Mouse (Mus musculus) C2C12 (cell line): ENCODE measurements around the gene Spef2. TPM values are rescaled to one million over a fixed set of nuclear protein-coding genes. Genes with fewer than 3 reads are reported as not detected.

ENCODE experiments used
- H3K27me3 ChIP-seq: one replicate; pipeline ENCODE4 v1.6.1; 2011; ENCODE audit not compliant: control insufficient read depth, insufficient read depth, insufficient read length
- H3K36me3 ChIP-seq: one replicate; pipeline ENCODE4 v1.6.1; 2011; ENCODE audit not compliant: control insufficient read depth, insufficient read depth
- H3K4me3 ChIP-seq: one replicate; pipeline ENCODE4 v1.5.1; 2011; ENCODE audit warnings: mild to moderate bottlenecking, control low read depth; ENCODE audit not compliant: poor library complexity, insufficient read depth, severe bottlenecking
- H3K79me2 ChIP-seq: one replicate; pipeline ENCODE4 v1.6.1; 2011; ENCODE audit not compliant: control insufficient read depth, insufficient read depth
- H3K79me3 ChIP-seq: one replicate; pipeline ENCODE4 v1.6.1; 2011; ENCODE audit warnings: low read depth, control low read depth
- H3ac ChIP-seq: one replicate; pipeline ENCODE3; 2011; ENCODE audit warnings: low read depth; ENCODE audit not compliant: control insufficient read depth, insufficient read length
- CEBPB ChIP-seq: IDR thresholded peaks from one replicate; pipeline ENCODE4 v1.6.1; 2011; ENCODE audit warnings: low read depth, mild to moderate bottlenecking, control low read depth, moderate library complexity
- CTCF ChIP-seq: IDR thresholded peaks from one replicate; pipeline ENCODE4 v1.5.1; 2011; ENCODE audit not compliant: control insufficient read depth, insufficient read depth, insufficient read length
- FOSL1 ChIP-seq: IDR thresholded peaks from one replicate; pipeline ENCODE4 v1.8.0; 2011; ENCODE audit warnings: mild to moderate bottlenecking, low read length; ENCODE audit not compliant: poor library complexity, insufficient read depth, severe bottlenecking
- MAX ChIP-seq: IDR thresholded peaks from one replicate; pipeline ENCODE4 v1.6.1; 2011; ENCODE audit warnings: mild to moderate bottlenecking, control low read depth
- MYOD1 ChIP-seq: IDR thresholded peaks from one replicate; pipeline ENCODE4 v1.6.1; 2011; ENCODE audit warnings: low read depth; ENCODE audit not compliant: control insufficient read depth, insufficient read length
- MYOG ChIP-seq: IDR thresholded peaks from one replicate; pipeline ENCODE4 v1.6.1; 2011; ENCODE audit not compliant: control insufficient read depth, insufficient read length; ENCODE audit errors: extremely low read depth
- USF1 ChIP-seq: IDR thresholded peaks from one replicate; pipeline ENCODE4 v1.6.1; 2011; ENCODE audit warnings: low read depth, mild to moderate bottlenecking, control low read depth, moderate library complexity
- polyA plus RNA-seq: library from polyadenylated mRNA; unstranded; fragments of >200 nt; fragmentation: generic; extraction: Trizol; gene quantifications from one replicate; pipeline ENCODE4 v1.2.1, GENCODE M21; 2012; ENCODE audit warnings: missing spikeins

Gene Spef2
- polyA plus RNA-seq, 1 experiment = not detected

DNA sequence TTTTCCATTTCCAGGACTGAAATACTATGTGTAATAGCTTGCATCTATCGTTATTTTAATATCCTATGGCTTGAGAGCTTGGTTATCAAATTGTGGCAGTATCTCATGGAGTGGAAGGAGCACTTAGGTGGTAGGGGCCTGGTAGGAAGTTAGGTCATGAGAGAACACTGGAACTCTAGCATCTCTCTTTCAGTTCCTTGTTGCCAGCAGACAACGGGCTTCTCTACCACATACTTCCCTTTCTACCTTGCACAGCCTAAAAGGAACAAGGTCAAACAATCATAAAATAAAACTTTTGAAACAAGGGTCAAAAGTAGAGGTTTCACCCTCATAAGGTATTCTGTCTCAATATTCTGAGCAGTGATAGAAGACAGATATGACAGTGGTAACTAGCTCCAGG, 38.3 kb downstream of the Spef2 start:
- Histone ChIP-seq H3K36me3 (no peaks in the 10 kb centered on the region), H3K79me2 (no peaks in the 10 kb centered on the region), H3K79me3 (no peaks in the 10 kb centered on the region), H3ac (no peak overlapping the region), H3K4me3 (no peak overlapping the region), H3K27me3 (no peaks in the 10 kb centered on the region)
- no peak for TF ChIP-seq MAX
- TF ChIP-seq MYOG = no peak
- no peak for TF ChIP-seq CTCF
- no peak for TF ChIP-seq MYOD1
- no peak for TF ChIP-seq USF1
- no peak for TF ChIP-seq FOSL1
- no peak for TF ChIP-seq CEBPB

DNA sequence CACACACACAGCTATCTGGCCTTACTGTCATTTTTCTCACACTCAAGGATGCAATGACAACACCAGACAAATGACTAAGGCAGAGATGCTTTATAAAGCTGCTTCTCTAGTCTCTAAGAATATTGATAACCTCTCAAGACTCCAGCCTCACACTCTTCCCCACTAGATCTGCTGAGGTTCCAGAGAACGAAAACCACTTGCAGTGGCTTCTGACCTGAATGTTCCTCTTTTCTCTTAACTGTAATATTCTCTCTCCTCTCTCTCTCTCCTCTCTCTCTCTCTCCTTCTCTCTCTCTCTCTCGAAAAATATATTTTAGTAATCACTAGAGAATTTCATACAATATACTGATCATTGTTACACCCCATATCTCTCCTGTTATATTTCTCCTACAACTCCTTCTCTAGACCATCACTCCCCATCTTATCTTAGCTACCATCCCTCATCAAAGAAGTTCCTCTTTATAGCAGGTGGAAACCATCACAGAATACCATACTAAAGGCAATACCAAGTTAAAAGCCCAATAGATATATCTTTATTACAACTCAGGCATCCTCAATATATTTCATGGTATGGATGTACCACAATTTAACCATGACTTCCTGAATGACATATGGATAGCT, 42.7 kb downstream of the Spef2 start:
- TF ChIP-seq USF1 (no peak), MYOD1 (no peak), CEBPB (no peak), FOSL1 (no peak), MYOG (no peak), CTCF (no peak), MAX (no peak)
- no peak overlapping the region for H3ac ChIP-seq
- H3K4me3 ChIP-seq = no peak overlapping the region
- H3K27me3 ChIP-seq = no peaks in the 10 kb centered on the region
- H3K79me3 ChIP-seq = no peaks in the 10 kb centered on the region
- H3K36me3 ChIP-seq = no peaks in the 10 kb centered on the region
- H3K79me2 ChIP-seq = no peaks in the 10 kb centered on the region

DNA sequence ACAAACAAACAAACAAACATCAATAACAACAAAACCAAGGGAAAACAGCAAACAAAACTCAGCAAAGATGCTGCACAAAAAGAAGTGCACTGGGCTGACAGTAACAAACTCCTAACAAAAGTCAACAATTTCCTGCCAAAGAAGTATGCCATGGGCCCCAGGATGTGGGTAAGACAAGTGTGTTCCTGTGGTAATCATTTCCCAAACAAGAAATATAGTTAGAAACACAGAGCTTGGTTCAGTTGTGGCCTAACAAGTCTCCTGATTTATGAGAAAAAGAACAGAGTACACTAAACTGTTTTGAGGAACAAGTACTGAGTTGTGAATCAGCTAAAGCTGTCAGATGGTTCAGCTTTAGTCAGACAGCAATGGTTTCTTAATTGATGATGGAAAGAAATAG, 46.8 kb downstream of the Spef2 start:
- H3ac ChIP-seq = no peak overlapping the region
- no peak overlapping the region for H3K4me3 ChIP-seq

DNA sequence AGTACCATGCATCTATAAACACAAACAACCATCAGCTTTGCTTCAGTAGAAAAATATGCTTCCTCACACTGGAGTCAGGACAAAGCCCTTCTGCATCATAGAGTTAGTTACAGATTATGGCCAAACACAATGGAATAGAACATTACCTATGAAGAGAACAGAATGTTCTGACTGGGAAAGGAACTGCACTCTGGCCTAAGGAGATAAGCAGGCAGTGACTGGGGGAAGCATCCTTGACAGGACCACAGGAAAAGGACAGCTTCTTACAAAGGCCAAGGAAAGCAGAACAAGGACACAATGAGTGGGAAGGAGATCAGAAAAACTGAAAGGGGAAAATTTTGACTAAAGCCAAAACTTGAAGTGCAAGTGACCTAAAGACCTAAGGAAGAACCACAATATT, 56.9 kb downstream of the Spef2 start:
- Histone ChIP-seq H3K79me2 (no peaks in the 10 kb centered on the region), H3K27me3 (no peaks in the 10 kb centered on the region), H3K79me3 (no peaks in the 10 kb centered on the region), H3K4me3 (no peak overlapping the region), H3K36me3 (no peaks in the 10 kb centered on the region), H3ac (no peak overlapping the region)
- TF ChIP-seq MYOD1 = no peak
- no peak for TF ChIP-seq CTCF
- no peak for TF ChIP-seq CEBPB
- no peak for TF ChIP-seq USF1
- no peak for TF ChIP-seq MAX
- TF ChIP-seq MYOG = no peak
- TF ChIP-seq FOSL1 = no peak

More for the DNA sequence above, 46.8 kb downstream of the Spef2 start:
- Histone ChIP-seq H3K79me3 (no peaks in the 10 kb centered on the region), H3K27me3 (no peaks in the 10 kb centered on the region), H3K36me3 (no peaks in the 10 kb centered on the region), H3K79me2 (no peaks in the 10 kb centered on the region)
- no peak for TF ChIP-seq CEBPB
- TF ChIP-seq USF1 = no peak
- no peak for TF ChIP-seq MAX
- TF ChIP-seq MYOD1 = no peak
- no peak for TF ChIP-seq MYOG
- TF ChIP-seq FOSL1 = no peak
- TF ChIP-seq CTCF = no peak

DNA sequence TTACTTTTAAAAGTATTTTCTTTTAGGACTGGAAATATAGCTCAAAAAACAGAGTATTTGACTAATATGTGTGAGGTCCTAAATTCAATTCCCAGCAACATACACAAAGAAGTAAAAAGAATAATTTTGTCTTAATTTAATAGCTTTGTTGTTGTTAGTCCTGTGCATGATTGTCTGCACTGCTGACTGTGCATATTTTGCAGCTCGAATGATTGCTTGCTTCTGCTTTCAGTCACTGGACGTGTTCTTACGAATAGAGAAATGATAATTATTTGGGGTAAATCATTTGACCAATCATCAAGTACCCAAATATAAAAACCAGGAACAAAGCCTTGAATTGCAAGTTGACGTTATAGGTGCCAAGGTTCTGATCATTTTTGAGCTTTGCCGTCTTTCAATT, 57.8 kb downstream of the Spef2 start:
- no peaks in the 10 kb centered on the region for H3K79me3 ChIP-seq
- no peak overlapping the region for H3ac ChIP-seq
- no peak for TF ChIP-seq FOSL1
- no peak for TF ChIP-seq CTCF
- TF ChIP-seq MAX = no peak
- no peak for TF ChIP-seq MYOG
- no peak for TF ChIP-seq USF1
- TF ChIP-seq CEBPB = no peak
- no peak for TF ChIP-seq MYOD1
- H3K79me2 ChIP-seq = no peaks in the 10 kb centered on the region
- H3K36me3 ChIP-seq = no peaks in the 10 kb centered on the region
- no peak overlapping the region for H3K4me3 ChIP-seq
- H3K27me3 ChIP-seq = no peaks in the 10 kb centered on the region

DNA sequence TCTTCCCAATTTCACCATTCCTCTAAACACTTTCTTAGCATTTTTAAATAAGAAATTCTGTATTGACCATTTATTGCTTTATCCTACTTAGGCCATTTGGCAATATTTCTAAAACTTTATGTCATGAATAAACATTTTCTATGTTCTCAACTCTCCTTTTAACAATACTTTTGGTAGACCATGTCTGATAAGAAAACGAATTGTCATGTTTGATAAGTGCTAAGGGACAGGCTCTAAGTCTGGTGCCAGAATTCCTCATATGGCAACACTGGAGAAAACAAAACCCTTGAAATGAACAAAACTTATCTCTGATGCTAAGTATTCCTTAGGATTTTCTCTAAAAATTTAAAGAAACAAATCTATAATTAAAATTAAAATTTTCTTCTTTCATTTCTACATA, 58.2 kb downstream of the Spef2 start:
- Histone ChIP-seq H3K36me3 (no peaks in the 10 kb centered on the region), H3K27me3 (no peaks in the 10 kb centered on the region), H3K4me3 (no peak overlapping the region), H3K79me3 (no peaks in the 10 kb centered on the region), H3ac (no peak overlapping the region), H3K79me2 (no peaks in the 10 kb centered on the region)
- no peak for TF ChIP-seq CTCF
- no peak for TF ChIP-seq CEBPB
- TF ChIP-seq FOSL1 = no peak
- no peak for TF ChIP-seq USF1
- no peak for TF ChIP-seq MAX
- TF ChIP-seq MYOD1 = no peak
- no peak for TF ChIP-seq MYOG
